Mouse (Mus musculus) mesoderm, embryonic 11.5 days (tissue): ENCODE results near the gene Stau1.

Experiments
- DNase-seq: peaks from one replicate; pipeline ENCODE4 v3.0.0-alpha.2; 2012; ENCODE audit warnings: low read depth, low spot score

Gene Stau1

DNA sequence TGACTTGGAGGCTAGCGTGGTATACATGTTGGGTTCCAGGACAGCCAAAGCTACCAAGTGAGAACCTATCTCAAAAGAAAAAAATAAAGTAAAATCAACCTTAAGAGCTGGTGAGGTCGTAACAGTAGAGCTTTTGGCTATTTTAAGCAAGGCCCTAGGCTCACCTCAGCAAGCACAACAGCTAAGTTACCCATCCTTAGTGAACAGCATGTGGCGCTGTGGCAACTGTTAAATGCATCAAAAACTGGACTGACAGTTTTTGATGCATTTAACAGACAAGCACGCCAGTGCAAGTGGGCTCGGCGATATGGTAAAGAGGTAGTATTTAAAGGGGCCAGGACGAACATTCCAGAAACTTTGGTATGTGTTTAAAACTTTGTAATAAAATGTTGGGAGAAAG lies 5.2 kb downstream of the Stau1 start:
- DNase-seq: no peak

- DNase-seq: no peak
Observed at GRCm38 (mm10) chr2:166983351-166983894, 12.7 kb downstream of the Stau1 start.

- no peak for DNase-seq
Observed at GRCm38 (mm10) chr2:166980161-166980560, 15.9 kb downstream of the Stau1 start.

DNA sequence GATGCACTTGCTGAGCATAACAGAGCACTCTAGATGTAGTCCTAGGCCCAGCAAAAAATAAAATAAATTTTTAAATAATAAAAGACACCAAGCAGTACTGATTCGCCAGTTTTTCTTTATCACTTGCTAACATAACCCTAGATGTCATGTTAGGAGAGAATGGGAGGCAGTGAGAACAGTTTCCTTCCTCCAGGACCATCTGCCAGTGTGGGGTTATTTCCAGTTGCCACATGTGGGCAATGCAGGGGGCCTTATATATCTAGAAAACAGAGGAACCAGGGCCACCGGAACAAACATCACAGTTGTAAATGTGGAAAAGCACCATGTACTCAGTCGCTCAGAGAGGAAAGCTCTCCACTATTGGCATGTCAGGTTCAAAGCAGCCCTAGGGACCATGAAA lies 18.6 kb downstream of the Stau1 start:
- DNase-seq: no peak

- no peak for DNase-seq
Observed at GRCm38 (mm10) chr2:166976356-166976755, 19.7 kb downstream of the Stau1 start.

- DNase-seq: no peak
Observed at GRCm38 (mm10) chr2:166974177-166974872, 21.8 kb downstream of the Stau1 start.

DNA sequence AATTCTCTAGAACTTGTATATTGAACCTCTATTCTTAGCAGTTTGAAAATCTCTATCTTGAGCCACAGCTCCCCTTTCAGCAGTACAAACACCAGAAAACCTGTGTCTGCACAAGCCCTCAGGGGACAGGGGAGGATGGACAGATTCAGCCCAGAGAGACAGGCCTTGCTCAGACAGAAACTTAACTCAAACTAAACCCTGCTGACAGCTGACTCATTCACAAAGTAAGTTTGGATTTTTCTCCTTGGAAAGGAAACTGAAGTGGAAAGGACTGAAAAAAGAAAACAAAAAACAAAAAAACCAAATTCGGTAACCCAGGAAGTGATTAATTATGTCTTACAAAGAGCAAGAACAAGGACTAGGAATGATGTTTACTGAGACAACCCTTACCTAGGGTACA lies 22.9 kb downstream of the Stau1 start:
- DNase-seq: no peak

DNA sequence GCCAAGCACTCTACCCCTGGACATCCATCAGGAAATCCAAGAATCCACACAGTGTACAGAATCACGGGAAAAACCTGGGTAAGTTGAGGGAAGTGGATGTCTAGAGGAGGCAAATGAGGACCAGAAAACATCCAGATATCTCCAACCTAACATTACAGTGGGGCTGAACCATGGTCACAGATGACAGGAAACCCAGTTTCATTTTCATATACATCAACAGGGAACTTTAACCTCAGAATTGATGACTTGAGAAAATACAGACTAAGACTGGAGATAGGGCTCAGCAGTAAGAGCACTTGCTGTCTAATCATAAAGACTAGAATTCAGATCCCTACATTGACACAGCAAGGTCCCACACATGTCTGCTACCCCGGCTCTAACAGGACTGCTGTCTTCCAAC lies 31.3 kb downstream of the Stau1 start:
- DNase-seq: no peak

DNA sequence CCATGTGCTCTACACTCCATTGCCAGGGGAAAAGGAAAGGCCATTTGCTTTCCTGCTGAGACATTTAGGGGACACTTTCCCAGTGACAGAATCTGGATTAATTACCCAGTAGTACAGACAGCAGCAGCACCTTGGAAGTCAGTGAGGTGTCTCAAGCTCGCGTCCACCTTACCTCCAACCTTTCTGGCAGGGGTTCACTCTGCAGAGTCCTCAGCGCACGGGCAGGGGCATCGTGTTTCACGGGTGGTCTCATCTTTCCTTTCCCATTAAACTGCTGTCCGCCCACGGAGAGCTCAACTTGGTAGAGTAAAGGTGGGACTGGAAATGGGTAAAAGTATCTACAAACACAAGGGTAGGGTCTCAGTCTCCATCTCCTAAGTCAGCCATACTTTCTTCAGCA lies 32.8 kb downstream of the Stau1 start:
- DNase-seq: no peak

DNA sequence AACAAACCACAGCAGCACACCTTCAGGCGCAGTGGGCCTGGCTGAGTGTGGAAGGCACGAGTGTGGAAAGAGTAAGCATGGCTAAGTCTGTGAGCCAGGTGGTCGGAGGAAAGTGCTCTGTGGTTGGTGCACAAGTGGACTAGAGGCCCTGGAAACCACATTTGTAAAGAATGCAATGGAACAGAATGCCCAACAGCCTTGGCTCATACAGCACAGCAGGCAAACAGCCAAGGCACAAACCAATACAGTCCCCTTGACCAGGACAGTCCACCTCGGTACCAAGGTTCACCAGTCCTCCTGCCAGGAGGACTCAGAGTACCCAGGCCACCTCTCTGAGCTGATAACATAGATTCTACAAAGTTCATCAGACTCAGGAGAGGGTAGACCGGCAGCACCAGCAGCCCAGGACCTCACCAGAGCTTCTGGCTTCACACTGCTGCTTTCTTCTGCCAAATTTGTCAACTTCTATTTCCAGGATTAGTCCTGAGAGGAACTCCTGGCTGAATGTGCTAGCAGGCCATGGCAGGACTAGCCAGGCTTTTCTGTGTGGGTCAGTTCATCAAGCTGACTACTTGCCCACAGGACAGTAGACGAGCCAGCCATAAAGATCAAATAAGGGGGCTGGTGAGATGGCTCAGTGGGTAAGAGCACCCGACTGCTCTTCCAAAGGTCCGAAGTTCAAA lies 35.3 kb downstream of the Stau1 start:
- no peak for DNase-seq

GRCm38 (mm10) chr2:166956805-166957204 lies 39.3 kb downstream of the Stau1 start:
- peak; percentile 53 for DNase-seq

GRCm38 (mm10) chr2:166952151-166952550 lies 43.9 kb downstream of the Stau1 start:
- no peak for DNase-seq

- DNase-seq: no peak
Observed at GRCm38 (mm10) chr2:166950853-166951648, 45.0 kb downstream of the Stau1 start.

GRCm38 (mm10) chr2:166948936-166949335 lies 47.2 kb downstream of the Stau1 start:
- no peak for DNase-seq

GRCm38 (mm10) chr2:166948246-166948645 lies 47.9 kb downstream of the Stau1 start:
- no peak for DNase-seq

DNA sequence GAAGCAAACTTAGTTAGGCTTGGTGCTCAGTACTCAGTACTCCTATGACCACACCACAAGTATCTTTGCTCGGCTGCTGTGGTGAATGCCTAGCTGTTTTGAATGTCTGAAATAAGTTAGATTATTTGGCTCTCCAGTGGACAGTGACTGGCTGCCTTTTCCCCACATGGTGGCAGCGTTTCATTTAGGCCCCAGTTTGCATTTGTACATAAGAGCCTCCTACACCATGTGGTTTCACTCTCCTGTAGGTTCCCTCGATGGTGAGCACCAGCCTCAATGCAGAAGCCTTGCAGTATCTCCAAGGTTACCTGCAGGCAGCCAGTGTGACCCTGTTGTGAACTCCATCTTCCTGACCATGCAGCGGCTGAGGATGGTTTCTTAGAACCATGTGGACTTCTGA lies 50.6 kb downstream of the Stau1 start:
- DNase-seq: peak; percentile 29

- DNase-seq: no peak
Observed at GRCm38 (mm10) chr2:166944346-166944745, 51.8 kb downstream of the Stau1 start.

DNA sequence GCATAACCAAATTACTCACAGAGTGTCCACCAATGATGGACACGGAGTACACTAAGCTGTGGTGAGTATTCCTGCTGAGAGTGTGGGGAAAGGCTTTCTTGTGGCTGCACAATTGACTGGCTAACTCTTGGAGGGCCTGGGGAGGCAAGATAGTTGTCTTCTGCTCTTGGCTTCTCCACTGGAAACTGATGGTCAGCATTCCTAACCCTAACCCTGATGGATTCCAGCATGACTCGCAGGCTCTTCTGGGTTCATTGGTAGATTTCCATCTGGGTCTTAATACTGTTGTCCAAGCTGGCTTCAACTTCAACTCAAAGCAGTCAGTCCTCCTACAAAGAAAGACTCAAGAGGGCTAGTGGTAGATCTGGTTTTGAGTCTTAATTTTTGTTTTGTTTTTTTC lies 53.0 kb downstream of the Stau1 start:
- DNase-seq: no peak

DNA sequence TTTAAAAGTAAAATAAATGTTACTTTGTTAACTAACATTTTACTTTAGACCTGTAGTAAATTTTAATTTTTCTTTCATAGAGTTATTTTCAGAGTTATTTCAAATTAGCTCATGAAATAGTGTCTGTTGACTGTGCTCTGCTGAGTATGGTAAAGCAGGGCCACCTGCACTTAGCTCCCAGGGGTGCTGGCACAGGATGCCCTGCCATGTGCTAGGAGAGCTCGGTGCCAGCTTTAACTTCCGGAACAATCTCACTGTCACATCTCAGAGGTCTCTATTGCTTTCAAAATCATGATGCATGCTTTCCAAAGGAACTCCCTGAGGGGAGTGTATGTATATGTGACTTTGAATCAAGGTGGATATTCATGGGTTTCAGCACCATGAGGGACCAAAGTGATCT lies 59.9 kb downstream of the Stau1 start:
- DNase-seq: no peak

DNA sequence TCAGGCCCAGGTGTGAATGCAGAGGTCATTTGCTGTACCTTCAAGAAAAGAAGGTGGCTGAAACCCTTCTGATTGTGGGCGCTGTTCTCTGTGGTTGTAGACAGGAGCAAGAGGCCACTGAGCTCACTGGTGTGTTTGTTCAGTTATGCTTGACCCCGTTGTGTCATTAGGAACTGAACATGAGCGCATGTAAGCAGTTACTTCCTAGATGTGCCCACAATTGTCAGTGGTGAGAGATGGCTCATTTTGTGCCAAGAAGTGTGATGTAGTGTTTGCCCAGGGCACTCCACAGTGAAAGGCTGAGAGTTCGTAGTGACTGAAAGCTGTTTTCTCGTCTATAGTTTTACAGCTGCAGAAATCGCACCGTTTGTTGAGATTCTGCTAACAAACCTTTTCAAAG lies 60.5 kb downstream of the Stau1 start:
- no peak for DNase-seq

GRCm38 (mm10) chr2:166934416-166934815 lies 61.7 kb downstream of the Stau1 start:
- DNase-seq: no peak

DNA sequence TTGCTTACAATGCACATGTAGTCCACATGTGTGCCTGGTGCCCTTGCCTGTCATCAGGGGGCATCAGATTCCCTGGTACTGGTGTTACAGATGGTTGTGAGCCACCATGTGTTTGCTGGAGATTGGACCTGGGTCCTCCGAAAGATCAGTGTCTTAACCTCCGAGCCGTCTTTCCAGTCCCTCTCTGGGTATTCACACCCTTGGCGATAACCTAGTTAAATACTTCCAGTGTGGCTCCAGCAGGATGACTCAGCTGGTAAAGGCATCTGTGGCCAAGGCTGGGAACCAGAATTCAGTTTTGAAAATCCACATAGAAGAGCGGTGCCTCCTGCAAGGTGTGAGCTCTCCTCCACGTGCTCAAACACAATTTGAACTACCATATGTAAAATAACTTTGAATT lies 62.2 kb downstream of the Stau1 start:
- DNase-seq: no peak
